In the genomic region with DNA sequence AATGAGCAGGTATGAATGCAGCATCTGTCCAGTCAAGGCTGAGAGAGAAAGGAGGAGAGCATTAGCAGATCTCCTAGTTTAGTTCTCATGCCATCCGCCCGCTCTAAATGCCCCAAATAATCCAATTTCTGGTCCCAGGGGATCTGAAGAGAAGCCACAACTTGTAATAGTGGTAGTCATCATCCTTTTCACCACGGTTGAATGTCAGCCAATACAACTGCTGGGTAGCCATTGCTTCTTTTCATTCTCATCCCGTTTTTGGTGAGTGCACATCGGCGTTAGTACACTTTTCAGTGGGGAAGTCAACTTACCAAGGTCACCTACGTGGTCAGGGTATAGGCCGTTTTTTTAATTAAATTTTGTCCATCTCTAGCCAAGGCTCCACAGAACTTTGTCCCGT, we compare ENCODE assay signal across 8 mouse cellular contexts. TPM values are rescaled to one million over a fixed set of nuclear protein-coding genes. Genes with fewer than 3 reads are reported as not detected.
DNase-seq lines count a peak whose midpoint lies in the region; ATAC-seq and TF ChIP-seq lines count a peak whose summit lies in the region.

No protein-coding gene starts in this region.

- 28% methylated on average over 9 of the region's 9 CpGs for WGBS in heart, embryonic 12.5 days
- whole genome bisulfite sequencing in forebrain, embryonic 15.5 days, result 11% methylated on average over 9 of the region's 9 CpGs
- WGBS in liver, embryonic 16.5 days (ENCODE audit: insufficient replicate concordance), result 33% methylated on average over 9 of the region's 9 CpGs

- no peak for DNase-seq in heart, adult 8-10 months (ENCODE audit: low spot score)
- no peak for DNase-seq in ES-E14 (ENCODE audit: low read depth, low spot score)
- DNase-seq in spleen, postnatal 14 days (ENCODE audit: low spot score in 2 of 2), result no peak
- no peak for DNase-seq in urinary bladder, postnatal 36 days (ENCODE audit: low spot score in 2 of 2)
- DNase-seq in frontal cortex, postnatal 36 days (ENCODE audit: low spot score in 2 of 2), result no peak

- no peak overlapping the region for H3K27ac ChIP-seq in heart, embryonic 12.5 days (ENCODE audit: poor library complexity, severe bottlenecking)
- no peak overlapping the region for H3K27ac ChIP-seq in ES-E14 (ENCODE audit: insufficient read depth, low read depth, low read length, poor library complexity, severe bottlenecking)
- no peak overlapping the region; the same call in 1 of the 2 replicates for H3K27ac ChIP-seq in forebrain, embryonic 15.5 days (replicated peaks)
- no peak overlapping the region; the same call in 1 of the 2 replicates for H3K27ac ChIP-seq in liver, embryonic 16.5 days (ENCODE audit: low read length)

- in situ Hi-C loops in ES-E14 (cut with MboI; ENCODE audit: low sequenced_read_pairs in 2 of 2, unreplicated experiment in 2 of 2), result no loop called here

- peak overlapping the region; percentile 87 for H3K9ac ChIP-seq in heart, embryonic 12.5 days
- peak overlapping the region; percentile 75 for H3K9ac ChIP-seq in ES-E14 (ENCODE audit: insufficient read depth, low read depth, low read length, poor library complexity, severe bottlenecking)
- H3K9ac ChIP-seq in forebrain, embryonic 15.5 days (replicated peaks), result peak overlapping the region; percentile 76
- peak overlapping the region; percentile 94 for H3K9ac ChIP-seq in liver, embryonic 16.5 days (ENCODE audit: low read depth, low read length)

- H3K4me1 ChIP-seq in heart, embryonic 12.5 days (replicated peaks), result peaks cover 7% of the 10 kb centered on the region
- H3K4me1 ChIP-seq in ES-E14 (ENCODE audit: control insufficient read depth in 2 of 2, insufficient read depth in 2 of 2, low read length in 2 of 2, poor library complexity in 1 of 2), result peaks cover 0 to 2% of the 10 kb centered on the region in 2 experiments; a peak in 1 of 4 replicates
- peaks cover 25% of the 10 kb centered on the region for H3K4me1 ChIP-seq in forebrain, embryonic 15.5 days
- H3K4me1 ChIP-seq in liver, embryonic 16.5 days (ENCODE audit: control insufficient read depth, low read depth, low read length), result peaks cover 10% of the 10 kb centered on the region

- H3K4me3 ChIP-seq in heart, embryonic 12.5 days, result peak overlapping the region; percentile 73
- H3K4me3 ChIP-seq in ES-E14 (ENCODE audit: insufficient read depth in 1 of 2, low read depth in 1 of 2, low read length in 2 of 2, poor library complexity in 1 of 2, severe bottlenecking in 1 of 2), result peak overlapping the region; percentile 71 to 99
- peak overlapping the region; percentile 75 for H3K4me3 ChIP-seq in forebrain, embryonic 15.5 days
- peak overlapping the region; percentile 94 for H3K4me3 ChIP-seq in liver, embryonic 16.5 days (ENCODE audit: low read depth, low read length)

- peak overlapping the region; percentile 71 for H3K4me2 ChIP-seq in heart, embryonic 12.5 days
- H3K4me2 ChIP-seq in forebrain, embryonic 15.5 days (replicated peaks), result peak overlapping the region; percentile 68
- peak overlapping the region; percentile 75 for H3K4me2 ChIP-seq in liver, embryonic 16.5 days (ENCODE audit: low read depth, low read length)

- ATAC-seq in heart, embryonic 12.5 days (ENCODE audit: insufficient number of reproducible peaks, low FRiP score), result no peak
- ATAC-seq in forebrain, embryonic 15.5 days (replicated peaks), result no peak
- no peak for ATAC-seq in liver, embryonic 16.5 days (ENCODE audit: low read depth)

- H3K36me3 ChIP-seq in heart, embryonic 12.5 days, result peaks cover 5% of the 10 kb centered on the region; the same call in 1 of the 2 replicates
- H3K36me3 ChIP-seq in ES-E14 (ENCODE audit: control insufficient read depth, insufficient read depth, low read length, poor library complexity, severe bottlenecking), result 0 out of 2 replicates have a peak, but pooled peaks cover 1% of the 10 kb centered on the region
- no peaks in the 10 kb centered on the region for H3K36me3 ChIP-seq in forebrain, embryonic 15.5 days
- H3K36me3 ChIP-seq in liver, embryonic 16.5 days (ENCODE audit: control insufficient read depth, insufficient read depth), result no peaks in the 10 kb centered on the region

- no peaks in the 10 kb centered on the region for H3K27me3 ChIP-seq in heart, embryonic 12.5 days (replicated peaks)
- no peaks in the 10 kb centered on the region for H3K27me3 ChIP-seq in forebrain, embryonic 15.5 days
- H3K27me3 ChIP-seq in liver, embryonic 16.5 days (ENCODE audit: control insufficient read depth, insufficient read depth, low read depth, low read length), result no peaks in the 10 kb centered on the region

- H3K9me3 ChIP-seq in heart, embryonic 12.5 days (replicated peaks), result no peaks in the 10 kb centered on the region
- H3K9me3 ChIP-seq in ES-E14 (ENCODE audit: control insufficient read depth, insufficient read depth, low read depth, low read length), result no peaks in the 10 kb centered on the region
- no peaks in the 10 kb centered on the region for H3K9me3 ChIP-seq in forebrain, embryonic 15.5 days
- H3K9me3 ChIP-seq in liver, embryonic 16.5 days (replicated peaks; ENCODE audit: control insufficient read depth, low read length), result no peaks in the 10 kb centered on the region

TF ChIP-seq in ES-E14, 5 proteins besides CTCF, POLR2A, EP300 and RAD21:
- no peak for TF ChIP-seq ZC3H11A (IDR thresholded peaks at IDR 0.05; ENCODE audit: borderline replicate concordance, low read depth, low read length)
- no peak for TF ChIP-seq MAFK (IDR thresholded peaks at IDR 0.05; ENCODE audit: insufficient read depth, low read depth, low read length)
- TF ChIP-seq HCFC1 (IDR thresholded peaks at IDR 0.05; ENCODE audit: borderline replicate concordance, insufficient read depth, low read length), result no peak
- no peak for TF ChIP-seq ZNF384 (IDR thresholded peaks at IDR 0.05; ENCODE audit: low read depth, low read length)
- TF ChIP-seq CHD2 (IDR thresholded peaks at IDR 0.05; ENCODE audit: low read depth, low read length), result no peak

RNA-seq across cellular contexts. Expression of gene Cdk5rap2, which starts 0.8 kb away (rescaled TPM):
- 16.3 and 16.8 TPM in 2 replicates for polyA plus RNA-seq in heart, embryonic 12.5 days (2016; fragmentation: Nextera tagmentation; extraction: Ambion mirVana)
- 1 to 10 TPM; 4.4 to 5.5 (median 5.0) TPM for total RNA-seq in heart, adult 8-10 months (2022)
- total RNA-seq in ES-E14 (2012; rRNA removed), result 23.9 and 35.3 TPM in 2 replicates
- polyA plus RNA-seq in forebrain, embryonic 15.5 days (2015; fragmentation: Nextera tagmentation; extraction: Ambion mirVana), result 11.6 and 12.5 TPM in 2 replicates
- 6.3 and 6.5 TPM in 2 replicates for polyA plus RNA-seq in liver, embryonic 16.5 days (2015; fragmentation: Nextera tagmentation; extraction: Ambion mirVana)
